Mouse (Mus musculus): ENCODE measurements around the gene Sos1. TPM values are rescaled to one million over a fixed set of nuclear protein-coding genes. Genes with fewer than 3 reads are reported as not detected.

The Sos1 gene
- total and polyA plus RNA-seq, 3 experiments, result 4.0 to 10.7 (median 4.7) TPM

- H3K4me3 ChIP-seq (replicated peaks in 1 of 3; ENCODE audit: low read depth in 2 of 3, low read length in 2 of 3, poor library complexity in 1 of 3), result no peak overlapping the region
- no peaks in the 10 kb centered on the region for H3K79me2 ChIP-seq (replicated peaks; ENCODE audit: control insufficient read depth, extremely low read depth, insufficient read depth, poor library complexity, severe bottlenecking)
- H3K9ac ChIP-seq (ENCODE audit: insufficient read depth, low read depth), result no peak overlapping the region
- H3K27ac ChIP-seq (ENCODE audit: insufficient read depth, low read depth), result no peak overlapping the region
- in situ Hi-C loops (cut with MboI; ENCODE audit: low pct_ligation_motif_present, low pct_unique_long_range_greater_than_20kb, low sequenced_read_pairs), result no loop called here
- dilution Hi-C loops (cut with MboI; ENCODE audit: extremely low pct_ligation_motif_present, extremely low pct_unique_long_range_greater_than_20kb, low sequenced_read_pairs), result no loop called here
- no peaks in the 10 kb centered on the region for H3K36me3 ChIP-seq (replicated peaks in 1 of 2; ENCODE audit: control insufficient read depth in 1 of 2, insufficient read depth in 1 of 2, low read length in 1 of 2)
- no peaks in the 10 kb centered on the region for H3K27me3 ChIP-seq (replicated peaks)
- TF ChIP-seq JUND (conservative IDR thresholded peaks at IDR 0.05; ENCODE audit: low read depth, low read length), result no peak
- TF ChIP-seq ZC3H11A (IDR thresholded peaks at IDR 0.05; ENCODE audit: low read depth, low read length), result no peak
- TF ChIP-seq NRF1 (IDR thresholded peaks at IDR 0.05; ENCODE audit: low read depth, low read length), result no peak
- no peak for TF ChIP-seq PAX5 (IDR thresholded peaks at IDR 0.05; ENCODE audit: low read length)
- TF ChIP-seq ZMIZ1 (IDR thresholded peaks at IDR 0.05; ENCODE audit: low read depth, low read length), result no peak
- DNase-seq (ENCODE audit: extremely low read depth), result no peak
- no peak overlapping the region for H3K4me2 ChIP-seq (ENCODE audit: insufficient read depth, low read depth, poor library complexity, severe bottlenecking)
- H3K9me3 ChIP-seq (replicated peaks; ENCODE audit: low read length), result peaks cover 2% of the 10 kb centered on the region
- peaks cover 0 to 28% of the 10 kb centered on the region in 2 experiments; a peak in 2 of 4 replicates for H3K4me1 ChIP-seq (ENCODE audit: control insufficient read depth in 1 of 2, insufficient read depth in 2 of 2)
Observed at GRCm38 (mm10) chr17:80493891-80494290, 13.6 kb upstream of the Sos1 start.

GRCm38 (mm10) chr17:80492811-80493210, 12.6 kb upstream of the Sos1 start:
- peaks cover 0 to 18% of the 10 kb centered on the region in 2 experiments; a peak in 2 of 4 replicates for H3K4me1 ChIP-seq (ENCODE audit: control insufficient read depth in 1 of 2, insufficient read depth in 2 of 2)
- in situ Hi-C loops (cut with MboI; ENCODE audit: low pct_ligation_motif_present, low pct_unique_long_range_greater_than_20kb, low sequenced_read_pairs) (no loop called here), dilution Hi-C loops (cut with MboI; ENCODE audit: extremely low pct_ligation_motif_present, extremely low pct_unique_long_range_greater_than_20kb, low sequenced_read_pairs) (no loop called here)
- H3K9me3 ChIP-seq (replicated peaks; ENCODE audit: low read length), result peaks cover 2% of the 10 kb centered on the region
- TF ChIP-seq E2F4 (IDR thresholded peaks at IDR 0.05; ENCODE audit: insufficient replicate concordance, low read depth, low read length), result no peak
- H3K27ac ChIP-seq (ENCODE audit: insufficient read depth, low read depth), result no peak overlapping the region
- H3K79me2 ChIP-seq (replicated peaks; ENCODE audit: control insufficient read depth, extremely low read depth, insufficient read depth, poor library complexity, severe bottlenecking), result no peaks in the 10 kb centered on the region
- no peak overlapping the region for H3K4me3 ChIP-seq (replicated peaks in 1 of 3; ENCODE audit: low read depth in 2 of 3, low read length in 2 of 3, poor library complexity in 1 of 3)
- DNase-seq (ENCODE audit: extremely low read depth), result no peak
- H3K36me3 ChIP-seq (replicated peaks in 1 of 2; ENCODE audit: control insufficient read depth in 1 of 2, insufficient read depth in 1 of 2, low read length in 1 of 2), result no peaks in the 10 kb centered on the region
- H3K9ac ChIP-seq (ENCODE audit: insufficient read depth, low read depth), result no peak overlapping the region
- H3K27me3 ChIP-seq (replicated peaks), result no peaks in the 10 kb centered on the region
- H3K4me2 ChIP-seq (ENCODE audit: insufficient read depth, low read depth, poor library complexity, severe bottlenecking), result no peak overlapping the region

GRCm38 (mm10) chr17:80492274-80492673, 12.0 kb upstream of the Sos1 start:
- H3K4me1 ChIP-seq (ENCODE audit: control insufficient read depth in 1 of 2, insufficient read depth in 2 of 2), result peaks cover 0 to 13% of the 10 kb centered on the region in 2 experiments; a peak in 2 of 4 replicates
- dilution Hi-C loops (cut with MboI; ENCODE audit: extremely low pct_ligation_motif_present, extremely low pct_unique_long_range_greater_than_20kb, low sequenced_read_pairs), result no loop called here
- TF ChIP-seq ETS1 (conservative IDR thresholded peaks at IDR 0.05; ENCODE audit: low read depth, low read length) (no peak), MAFK (IDR thresholded peaks at IDR 0.05; ENCODE audit: insufficient replicate concordance, low read length) (no peak), RCOR1 (conservative IDR thresholded peaks at IDR 0.05; ENCODE audit: low read depth, low read length) (no peak), ZC3H11A (IDR thresholded peaks at IDR 0.05; ENCODE audit: low read depth, low read length) (no peak)

More at GRCm38 (mm10) chr17:80492274-80492673, 12.0 kb upstream of the Sos1 start:
- Histone ChIP-seq H3K27ac (ENCODE audit: insufficient read depth, low read depth) (no peak overlapping the region), H3K4me3 (replicated peaks in 1 of 3; ENCODE audit: low read depth in 2 of 3, low read length in 2 of 3, poor library complexity in 1 of 3) (no peak overlapping the region), H3K79me2 (replicated peaks; ENCODE audit: control insufficient read depth, extremely low read depth, insufficient read depth, poor library complexity, severe bottlenecking) (no peaks in the 10 kb centered on the region), H3K9me3 (replicated peaks; ENCODE audit: low read length) (peaks cover 2% of the 10 kb centered on the region), H3K27me3 (replicated peaks) (no peaks in the 10 kb centered on the region), H3K4me2 (ENCODE audit: insufficient read depth, low read depth, poor library complexity, severe bottlenecking) (no peak overlapping the region), H3K36me3 (replicated peaks in 1 of 2; ENCODE audit: control insufficient read depth in 1 of 2, insufficient read depth in 1 of 2, low read length in 1 of 2) (no peaks in the 10 kb centered on the region), H3K9ac (ENCODE audit: insufficient read depth, low read depth) (no peak overlapping the region)
- in situ Hi-C loops (cut with MboI; ENCODE audit: low pct_ligation_motif_present, low pct_unique_long_range_greater_than_20kb, low sequenced_read_pairs), result no loop called here
- no peak for DNase-seq (ENCODE audit: extremely low read depth)

Measured in CH12.LX (cell line).